Mouse (Mus musculus): ENCODE measurements around the gene Styxl1.

Gene Styxl1

DNA sequence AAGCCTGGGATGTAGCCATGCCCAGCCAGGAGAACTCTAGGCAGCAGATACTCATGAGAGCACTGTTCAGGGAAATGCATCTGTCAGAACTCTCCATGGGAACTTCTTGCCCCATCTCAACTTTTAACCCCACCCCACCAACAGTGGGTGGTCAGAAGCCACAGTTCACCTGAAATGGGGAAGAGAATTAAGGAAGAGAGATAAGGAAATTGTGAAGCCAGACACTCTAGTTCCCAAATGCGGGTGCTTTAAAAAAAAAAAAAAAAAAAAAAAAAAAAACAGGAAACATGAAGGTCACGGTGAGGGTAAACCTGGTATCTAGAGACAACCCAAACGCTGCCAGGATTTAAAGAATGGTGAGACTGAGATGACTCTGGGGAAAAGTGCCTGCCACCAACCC, 5.7 kb downstream of the Styxl1 start:
- in situ Hi-C loops (cut with MseI, MboI): no loop called here

DNA sequence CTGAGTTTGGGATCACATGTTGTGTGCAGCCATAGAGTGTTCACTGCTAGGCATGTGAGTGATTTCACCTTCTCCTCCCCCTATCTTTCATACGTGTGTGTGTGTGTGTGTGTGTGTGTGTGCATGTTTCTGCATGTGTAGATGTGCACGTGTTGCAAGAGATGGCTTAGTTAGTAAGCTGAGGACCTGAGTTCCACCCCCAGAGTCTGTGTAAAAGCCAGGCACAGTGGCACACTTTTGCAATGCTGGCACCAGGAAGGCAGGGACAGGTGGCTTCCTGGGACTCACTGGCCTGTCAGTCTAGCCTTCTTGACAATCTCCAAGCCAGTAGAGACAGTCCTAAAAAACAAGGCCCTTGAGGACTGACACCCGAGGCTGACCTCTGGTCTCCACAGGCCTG, 13.2 kb downstream of the Styxl1 start:
- in situ Hi-C loops (cut with MseI, MboI): loop anchor here (5.0 to 10.0 kb wide), 2 partner anchors 148 to 210 kb away; no protein-coding TSS in a partner anchor

DNA sequence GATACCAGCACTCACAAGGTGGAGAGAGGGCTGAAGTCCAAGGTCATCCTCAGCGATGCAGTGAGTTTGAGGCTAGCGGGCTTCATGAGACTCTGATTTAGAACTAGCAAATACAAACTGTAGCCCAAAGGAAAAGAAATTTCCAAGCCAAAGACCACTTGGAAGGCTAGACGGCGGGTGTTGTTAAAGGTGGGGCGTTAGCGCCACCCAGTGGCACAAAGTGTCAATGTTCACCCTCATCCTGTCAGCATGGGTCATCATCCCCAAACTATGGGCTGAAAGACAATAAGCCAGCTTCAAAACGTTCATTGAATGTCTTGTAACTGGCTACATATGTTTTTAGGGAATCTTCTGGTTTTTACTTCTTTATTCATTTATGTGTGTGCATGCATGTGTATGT, 14.7 kb downstream of the Styxl1 start:
- in situ Hi-C loops (cut with MseI, MboI): loop anchor here (5.0 to 10.0 kb wide), 2 partner anchors 146 to 209 kb away; no protein-coding TSS in a partner anchor

DNA sequence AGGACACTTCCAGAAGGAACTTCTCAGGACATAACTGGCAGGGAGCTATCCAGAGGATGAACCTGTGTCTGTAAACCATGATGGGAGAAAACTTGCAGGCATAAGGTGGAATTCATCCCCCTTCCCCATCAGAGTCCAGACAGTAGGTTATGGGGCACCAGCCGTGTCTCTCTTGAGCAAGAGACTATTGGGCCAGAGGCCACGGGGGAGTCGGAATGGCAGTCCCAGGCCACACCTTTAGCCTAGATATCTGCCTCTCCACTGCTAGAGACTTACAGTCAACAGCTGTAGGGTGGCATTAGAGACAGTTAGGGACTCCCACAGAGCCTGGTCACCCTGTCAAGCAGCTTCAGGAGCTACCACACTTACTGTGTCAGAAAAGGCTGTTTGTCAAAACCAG, 16.3 kb downstream of the Styxl1 start:
- in situ Hi-C loops (cut with MseI, MboI): loop anchor here (5.0 to 10.0 kb wide), 2 partner anchors 145 to 207 kb away; no protein-coding TSS in a partner anchor

DNA sequence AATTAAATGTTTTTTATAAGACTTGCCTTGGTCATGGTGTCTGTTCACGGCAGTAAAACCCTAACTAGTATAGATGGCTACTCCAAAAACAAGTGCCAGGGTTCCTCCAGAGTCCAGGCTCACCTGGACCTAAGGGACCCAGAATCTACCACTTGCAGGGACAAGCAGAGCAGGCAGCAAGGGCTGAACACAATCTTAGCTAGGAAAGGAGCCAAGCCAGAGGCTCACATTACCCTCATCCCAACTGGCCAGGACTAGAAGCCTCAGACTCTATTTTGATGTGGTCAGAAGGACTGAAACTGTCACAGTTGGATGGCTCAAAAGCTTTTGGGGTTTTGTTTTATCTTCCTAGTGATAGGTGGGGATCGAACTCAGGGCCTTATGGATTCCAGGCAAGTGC, 26.6 kb downstream of the Styxl1 start:
- in situ Hi-C loops (cut with MseI, MboI): no loop called here

DNA sequence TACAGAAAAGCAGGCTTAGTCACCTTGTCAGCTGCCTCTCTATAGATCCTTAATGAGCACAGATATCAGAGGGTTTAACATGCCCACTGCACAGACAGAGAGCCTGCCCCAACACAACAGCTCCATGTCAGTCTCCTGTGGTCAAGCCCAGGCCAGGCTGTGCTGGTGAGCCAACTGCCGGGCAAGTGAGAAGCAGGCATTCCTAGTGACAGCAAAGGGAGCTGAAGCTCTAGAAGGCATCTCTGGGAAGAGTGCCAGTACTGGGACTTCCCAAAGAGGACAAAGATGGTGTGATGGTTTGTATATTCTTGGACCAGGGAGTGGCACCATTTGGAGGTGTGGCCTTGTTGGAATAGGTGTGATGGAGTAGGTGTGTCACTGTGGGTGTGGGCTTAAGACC, 27.1 kb downstream of the Styxl1 start:
- in situ Hi-C loops (cut with MseI, MboI): no loop called here

DNA sequence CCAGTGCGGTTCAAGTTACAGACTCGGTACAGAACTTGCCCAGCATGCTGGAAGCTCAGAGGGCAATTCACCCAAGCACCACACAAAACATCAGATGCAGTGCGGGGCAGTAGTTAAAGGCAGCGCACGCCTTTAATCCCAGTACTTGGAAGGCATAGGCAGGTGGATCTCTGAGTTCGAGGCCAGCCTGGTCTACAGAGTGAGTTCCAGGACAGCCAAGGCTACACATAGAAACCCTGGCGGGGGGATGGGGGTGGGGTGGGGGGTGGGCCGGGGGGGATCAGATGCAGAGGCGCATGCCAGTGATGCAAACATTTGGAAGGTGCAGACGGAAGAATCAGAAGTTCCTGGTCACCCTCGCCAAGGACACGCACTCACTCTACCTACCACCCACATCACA, 33.4 kb downstream of the Styxl1 start:
- in situ Hi-C loops (cut with MseI, MboI): no loop called here

DNA sequence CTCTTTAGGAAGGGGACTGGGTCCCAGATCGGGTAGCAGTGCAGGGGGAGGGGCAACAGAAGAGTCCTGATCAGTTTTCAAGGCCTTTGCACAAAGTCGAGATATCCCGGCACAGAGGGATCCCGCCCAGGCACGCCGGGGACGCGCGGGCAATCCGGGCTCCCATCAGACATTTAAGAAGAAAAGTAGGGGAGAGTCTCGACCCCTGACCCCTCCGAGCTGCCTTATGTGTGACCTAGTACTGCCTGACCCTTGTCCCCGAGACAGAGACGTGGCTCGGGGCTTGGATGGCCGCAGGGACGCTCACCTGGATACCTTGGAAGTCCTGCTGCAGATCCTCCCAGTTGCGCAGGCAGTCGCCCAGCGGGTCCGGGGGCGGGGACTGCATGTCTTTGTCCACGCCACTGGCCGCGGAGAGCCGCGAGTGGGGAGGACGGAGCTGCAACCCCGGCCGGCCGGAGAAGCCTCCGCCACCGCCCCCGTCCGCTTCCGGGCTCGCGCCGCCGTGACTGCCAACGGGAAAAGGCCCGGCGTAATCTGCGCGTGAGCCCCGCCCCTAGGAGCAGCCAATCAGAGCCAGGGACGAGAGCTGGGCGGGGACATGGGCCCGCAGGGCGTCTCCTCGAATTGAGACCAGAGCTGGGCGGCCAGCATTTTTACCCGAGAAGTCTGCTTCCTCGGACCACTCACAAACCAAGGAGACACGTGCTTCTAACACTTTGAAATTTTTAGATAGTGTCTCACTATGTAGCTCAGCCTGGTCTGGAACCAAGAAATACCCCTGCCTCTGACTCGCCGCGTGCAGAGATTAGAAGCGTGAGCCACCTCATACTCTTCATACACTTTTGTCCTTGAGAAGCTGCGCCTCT, 34.2 kb downstream of the Styxl1 start, which contains the start of gene Tmem120a:
Gene Tmem120a, minus strand, starts transcription at position 708 of the 869 bp plus-strand sequence.
- in situ Hi-C loops (cut with MseI, MboI): no loop called here

DNA sequence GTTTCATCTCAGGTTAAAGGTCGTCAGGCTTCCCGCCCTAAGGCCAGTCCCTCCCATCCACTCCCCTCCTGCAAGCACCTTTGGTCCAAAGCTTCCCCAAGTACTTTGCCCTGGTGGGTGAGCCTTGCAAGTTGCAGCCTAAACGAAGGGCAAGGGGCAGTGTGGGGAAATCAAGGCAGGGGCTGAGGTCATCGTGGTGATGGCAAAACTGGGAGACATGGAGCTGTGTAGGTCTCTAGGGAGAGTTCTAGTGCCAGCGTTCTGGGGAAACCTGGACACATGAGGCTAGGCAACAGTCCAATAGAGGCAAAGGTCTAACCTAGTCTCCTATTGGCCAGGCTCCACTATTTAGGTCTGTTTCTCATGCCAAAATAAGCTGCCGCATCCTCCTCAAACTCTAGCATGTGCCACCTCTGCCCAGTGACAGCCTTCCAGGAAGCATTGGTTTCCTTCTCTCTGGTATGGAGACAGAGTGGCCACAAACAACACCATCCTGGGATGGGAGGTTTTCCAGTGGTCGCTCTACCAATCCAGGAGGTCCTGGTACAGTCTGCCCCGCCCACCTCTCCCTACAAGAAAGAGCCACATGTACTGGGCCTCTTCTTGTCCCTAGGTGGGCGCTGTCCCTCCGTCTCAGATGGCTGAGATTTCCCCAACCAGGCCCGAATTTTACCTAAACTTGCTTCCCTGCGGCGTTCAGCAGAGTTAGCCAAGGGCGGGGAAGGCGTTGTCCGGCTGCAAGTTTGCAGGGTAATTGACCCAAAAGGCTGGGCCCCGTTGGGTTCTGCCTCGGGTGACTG, 35.0 kb downstream of the Styxl1 start:
- in situ Hi-C loops (cut with MseI, MboI): no loop called here

DNA sequence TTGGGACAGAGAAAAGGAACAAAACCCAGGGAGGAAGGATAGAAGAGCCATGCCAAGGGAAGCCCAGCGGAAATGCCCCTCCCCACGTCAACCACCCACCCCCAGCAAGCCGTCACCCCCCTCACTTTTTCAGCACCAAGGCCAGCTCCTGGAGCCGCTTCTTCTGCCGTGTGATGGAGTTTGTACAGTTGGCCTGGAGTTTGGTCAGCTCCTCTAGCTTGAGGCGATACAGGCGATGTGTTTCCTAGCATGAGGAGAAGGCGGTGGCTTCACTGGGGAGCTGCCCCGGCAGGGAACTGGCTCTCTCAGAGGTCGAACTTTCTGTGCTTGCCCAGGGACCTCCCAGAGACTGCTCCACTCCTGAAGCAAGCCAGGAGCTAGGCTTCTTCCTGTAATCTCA, 36.0 kb downstream of the Styxl1 start:
- in situ Hi-C loops (cut with MseI, MboI): no loop called here

DNA sequence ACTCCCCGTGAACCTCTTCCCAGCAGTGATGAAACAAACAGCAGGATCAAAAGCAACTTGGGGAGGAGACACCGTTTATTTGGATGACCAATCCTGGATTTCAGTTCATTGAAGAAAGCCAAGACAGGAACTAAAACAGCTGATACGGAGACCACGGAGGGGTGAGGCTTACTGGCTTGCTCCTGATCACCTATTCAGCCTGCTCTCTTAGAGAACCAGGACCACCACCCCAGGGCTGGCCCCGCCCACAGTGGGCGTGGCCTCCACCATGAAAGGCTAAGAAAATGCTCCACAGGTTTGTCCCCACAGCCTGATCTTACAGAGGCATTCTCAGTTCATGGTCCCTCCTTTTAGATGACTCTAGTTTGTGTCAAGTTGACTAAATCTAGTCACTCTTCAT, 39.9 kb downstream of the Styxl1 start:
- in situ Hi-C loops (cut with MseI, MboI): no loop called here

DNA sequence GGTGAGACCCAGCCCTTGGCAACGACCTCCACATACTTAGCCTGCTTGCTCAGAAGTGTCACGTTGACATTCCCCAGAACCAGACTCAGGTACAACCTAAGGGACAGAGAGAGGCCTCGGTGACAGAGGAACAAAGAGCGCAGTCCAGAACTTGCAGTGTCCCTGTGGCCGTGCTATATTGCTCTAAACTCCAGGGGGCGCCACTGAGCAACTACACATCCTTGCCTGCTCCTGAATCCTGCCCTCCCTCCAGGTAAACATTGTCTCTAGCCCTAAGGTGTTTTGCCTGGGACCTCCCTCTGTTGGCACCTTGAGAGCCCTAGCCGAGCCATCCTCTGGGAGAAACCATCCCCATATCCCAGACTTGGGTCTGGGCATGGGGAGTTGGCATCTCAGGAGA, 41.0 kb downstream of the Styxl1 start:
- in situ Hi-C loops (cut with MseI, MboI): no loop called here

DNA sequence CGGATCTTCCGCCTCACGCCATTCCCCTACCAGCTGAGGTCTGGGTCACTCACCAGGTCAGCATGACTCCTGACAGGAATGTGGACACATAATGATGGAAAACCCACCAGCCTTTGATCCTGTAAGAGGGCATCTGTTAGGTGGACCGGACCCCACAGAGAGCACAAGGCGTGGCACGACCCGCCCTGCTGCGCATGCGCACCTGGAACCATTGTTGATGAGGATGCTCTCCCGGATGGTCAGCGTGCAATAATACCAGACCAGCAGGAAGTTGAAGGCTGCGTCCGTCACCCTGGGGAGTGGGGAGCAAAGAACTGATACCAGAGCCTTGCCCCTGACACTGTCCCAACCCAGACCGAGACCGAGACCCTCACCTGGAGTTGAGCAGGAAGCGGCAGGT, 41.6 kb downstream of the Styxl1 start:
- in situ Hi-C loops (cut with MseI, MboI): no loop called here

DNA sequence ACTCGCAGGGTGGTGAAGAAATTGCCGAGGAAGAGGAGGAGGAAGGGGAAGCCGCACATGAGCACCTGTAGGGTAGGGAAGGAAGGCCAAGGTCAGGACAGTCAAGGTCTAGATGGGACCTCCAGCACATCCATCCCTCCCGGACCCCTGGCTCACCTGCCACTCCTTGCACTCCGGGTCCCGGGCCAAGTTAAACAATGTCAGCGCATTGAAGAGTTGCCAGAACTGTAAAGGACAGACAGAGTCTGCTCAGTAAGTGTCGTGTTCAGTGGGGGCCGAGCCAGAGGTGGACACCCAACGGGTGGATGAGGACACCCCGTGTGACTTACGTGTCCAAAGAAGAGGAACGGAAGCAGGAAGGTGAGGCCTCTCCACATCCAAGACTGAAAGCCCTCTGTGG, 42.4 kb downstream of the Styxl1 start:
- in situ Hi-C loops (cut with MseI, MboI): no loop called here

DNA sequence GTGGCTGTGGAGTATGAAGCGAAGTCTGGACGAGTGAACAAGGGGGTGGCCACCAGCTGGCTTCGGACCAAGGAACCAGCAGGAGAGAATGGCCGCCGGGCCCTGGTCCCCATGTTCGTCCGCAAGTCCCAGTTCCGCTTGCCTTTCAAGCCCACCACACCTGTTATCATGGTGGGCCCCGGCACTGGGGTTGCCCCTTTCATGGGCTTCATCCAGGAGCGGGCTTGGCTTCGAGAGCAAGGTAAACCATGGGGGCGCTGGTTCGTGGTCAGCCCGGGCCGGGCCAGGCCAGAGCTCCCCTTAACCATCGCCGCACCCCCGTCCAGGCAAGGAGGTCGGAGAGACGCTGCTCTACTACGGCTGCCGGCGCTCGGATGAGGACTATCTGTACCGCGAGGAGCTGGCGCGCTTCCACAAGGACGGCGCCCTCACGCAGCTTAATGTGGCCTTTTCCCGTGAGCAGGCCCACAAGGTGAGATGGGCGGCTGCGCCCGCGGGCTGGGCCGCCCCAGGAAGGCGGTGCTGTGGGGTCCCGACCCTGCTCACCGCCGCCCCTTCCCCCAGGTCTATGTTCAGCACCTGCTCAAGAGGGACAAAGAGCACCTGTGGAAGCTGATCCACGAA, 44.0 kb downstream of the Styxl1 start:
- in situ Hi-C loops (cut with MseI, MboI): no loop called here

DNA sequence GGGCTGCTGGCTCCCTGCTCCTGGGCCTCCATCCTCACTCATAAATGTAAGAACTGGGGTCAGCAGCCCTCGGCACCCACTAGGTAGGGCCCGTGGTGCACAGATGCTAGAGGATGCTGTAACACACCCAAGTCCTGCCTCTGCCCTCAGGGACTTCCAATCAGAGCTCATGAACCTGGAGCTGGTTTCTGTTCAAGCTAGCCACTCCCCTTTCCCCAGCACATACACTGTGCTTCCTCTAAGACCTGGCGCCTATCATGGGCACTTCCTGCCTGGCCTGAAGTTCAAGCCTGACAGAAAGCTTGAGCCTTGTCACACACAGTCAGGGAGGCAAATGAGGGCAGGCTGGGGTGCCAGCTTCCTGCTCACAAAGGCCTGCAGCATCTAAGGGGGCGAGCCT, 45.1 kb downstream of the Styxl1 start:
- in situ Hi-C loops (cut with MseI, MboI): no loop called here

DNA sequence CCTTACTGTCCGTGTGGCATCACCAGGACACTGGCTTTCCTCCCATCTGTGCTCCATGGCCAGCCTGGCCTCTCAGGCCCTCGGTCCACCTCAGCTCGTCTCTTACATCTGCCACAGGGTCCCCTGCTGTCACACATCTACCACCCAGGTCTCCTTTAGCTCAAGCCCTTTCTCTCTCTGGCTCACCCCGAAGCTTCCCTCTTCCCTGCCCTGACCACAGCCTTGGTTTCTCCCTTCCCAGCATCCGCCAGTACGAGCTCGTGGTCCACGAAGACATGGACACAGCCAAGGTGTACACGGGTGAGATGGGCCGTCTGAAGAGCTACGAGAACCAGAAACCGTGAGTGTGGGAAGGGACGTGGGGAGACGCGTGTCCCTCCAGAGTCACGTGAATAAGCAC, 46.9 kb downstream of the Styxl1 start:
- in situ Hi-C loops (cut with MseI, MboI): no loop called here

DNA sequence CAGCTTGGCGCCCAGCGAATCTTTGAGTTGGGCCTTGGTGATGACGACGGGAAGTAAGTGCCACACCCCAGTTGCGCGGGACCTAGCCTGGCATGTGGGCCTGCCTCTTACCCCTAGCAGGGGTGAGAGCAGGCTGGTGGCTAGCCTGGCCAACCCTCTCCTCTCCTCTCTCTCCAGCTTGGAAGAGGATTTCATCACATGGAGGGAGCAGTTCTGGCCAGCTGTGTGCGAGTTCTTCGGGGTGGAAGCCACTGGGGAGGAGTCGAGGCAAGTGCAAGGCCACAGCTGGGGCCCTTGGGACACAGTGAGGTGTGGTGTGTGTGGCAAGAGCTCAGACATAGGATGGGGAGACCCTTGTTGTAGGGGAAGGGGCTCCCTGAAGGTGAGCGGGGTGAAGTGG, 47.3 kb downstream of the Styxl1 start:
- in situ Hi-C loops (cut with MseI, MboI): no loop called here

DNA sequence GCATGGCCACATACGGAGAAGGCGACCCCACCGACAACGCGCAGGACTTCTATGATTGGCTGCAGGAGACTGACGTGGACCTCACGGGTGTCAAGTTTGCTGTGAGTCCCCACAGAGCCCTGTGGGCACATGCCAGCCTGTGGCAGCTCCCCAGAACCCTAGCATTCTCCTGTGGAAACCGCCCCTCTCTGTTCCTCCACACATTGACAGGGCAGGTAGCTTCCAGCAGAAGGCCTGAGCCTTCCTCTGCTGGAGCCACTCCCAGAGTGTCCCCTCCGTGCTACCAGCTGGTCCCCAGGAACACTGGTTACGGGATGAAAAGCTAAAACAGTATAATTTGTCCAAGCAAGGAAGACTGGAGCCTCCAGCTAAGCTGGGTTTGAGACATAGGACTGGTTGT, 47.9 kb downstream of the Styxl1 start:
- in situ Hi-C loops (cut with MseI, MboI): no loop called here

DNA sequence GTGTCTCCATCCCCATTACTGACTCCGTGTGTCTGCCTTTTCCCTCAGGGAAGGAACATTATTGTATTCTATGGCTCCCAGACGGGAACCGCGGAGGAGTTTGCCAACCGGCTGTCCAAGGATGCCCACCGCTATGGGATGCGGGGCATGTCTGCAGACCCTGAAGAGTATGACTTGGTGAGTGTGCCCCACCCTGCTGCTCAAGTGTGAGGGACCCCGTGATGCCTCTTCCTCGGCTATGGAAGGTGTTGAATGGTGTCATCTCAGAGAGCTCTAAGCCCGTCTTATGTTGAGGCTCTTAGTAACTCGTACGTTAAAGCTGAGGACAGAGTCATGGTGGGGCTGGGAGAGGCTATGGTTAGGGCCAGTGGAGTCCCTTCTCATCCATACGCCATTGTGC, 48.8 kb downstream of the Styxl1 start:
- in situ Hi-C loops (cut with MseI, MboI): no loop called here

DNA sequence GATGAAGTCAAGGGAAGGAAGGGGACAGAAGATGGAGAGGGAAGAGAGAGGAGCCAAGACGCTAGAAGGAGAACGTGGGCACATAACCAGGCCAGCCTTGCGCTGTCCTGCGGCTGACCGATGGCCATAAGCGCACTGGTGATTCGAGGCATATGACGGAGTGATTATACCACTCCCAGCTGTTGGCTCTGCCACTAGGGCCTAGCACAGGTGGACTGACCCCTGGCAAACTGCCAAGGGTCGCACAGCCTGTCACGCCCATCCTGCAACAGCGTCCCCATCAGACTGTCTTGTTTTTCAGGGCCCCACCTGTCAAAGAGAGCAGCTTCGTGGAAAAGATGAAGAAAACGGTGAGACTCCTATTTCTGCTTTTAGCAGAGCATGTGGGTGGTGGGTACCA, 49.8 kb downstream of the Styxl1 start:
- in situ Hi-C loops (cut with MseI, MboI): no loop called here

DNA sequence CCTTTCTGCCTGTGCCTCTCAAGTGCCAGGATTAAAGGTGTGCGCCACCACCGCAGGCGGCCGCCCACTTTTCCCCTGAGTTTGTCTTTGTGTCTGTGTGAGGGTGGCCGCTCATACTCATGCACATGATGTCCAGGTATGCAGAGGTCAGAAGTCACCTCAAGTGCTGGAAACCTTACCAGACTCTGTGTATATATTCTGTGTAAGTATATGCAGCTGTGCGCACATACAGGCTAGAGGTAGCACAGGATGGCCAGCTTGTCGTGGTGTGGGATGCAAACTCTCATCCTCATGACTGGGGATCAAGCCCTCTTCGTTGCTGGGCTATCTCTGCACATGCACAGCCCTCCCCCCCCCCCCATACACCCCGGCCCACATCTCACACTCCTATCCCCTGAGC, 50.3 kb downstream of the Styxl1 start:
- in situ Hi-C loops (cut with MseI, MboI): no loop called here
